Mouse (Mus musculus): ENCODE data around the gene Sgpl1.

Sgpl1 gene

DNA sequence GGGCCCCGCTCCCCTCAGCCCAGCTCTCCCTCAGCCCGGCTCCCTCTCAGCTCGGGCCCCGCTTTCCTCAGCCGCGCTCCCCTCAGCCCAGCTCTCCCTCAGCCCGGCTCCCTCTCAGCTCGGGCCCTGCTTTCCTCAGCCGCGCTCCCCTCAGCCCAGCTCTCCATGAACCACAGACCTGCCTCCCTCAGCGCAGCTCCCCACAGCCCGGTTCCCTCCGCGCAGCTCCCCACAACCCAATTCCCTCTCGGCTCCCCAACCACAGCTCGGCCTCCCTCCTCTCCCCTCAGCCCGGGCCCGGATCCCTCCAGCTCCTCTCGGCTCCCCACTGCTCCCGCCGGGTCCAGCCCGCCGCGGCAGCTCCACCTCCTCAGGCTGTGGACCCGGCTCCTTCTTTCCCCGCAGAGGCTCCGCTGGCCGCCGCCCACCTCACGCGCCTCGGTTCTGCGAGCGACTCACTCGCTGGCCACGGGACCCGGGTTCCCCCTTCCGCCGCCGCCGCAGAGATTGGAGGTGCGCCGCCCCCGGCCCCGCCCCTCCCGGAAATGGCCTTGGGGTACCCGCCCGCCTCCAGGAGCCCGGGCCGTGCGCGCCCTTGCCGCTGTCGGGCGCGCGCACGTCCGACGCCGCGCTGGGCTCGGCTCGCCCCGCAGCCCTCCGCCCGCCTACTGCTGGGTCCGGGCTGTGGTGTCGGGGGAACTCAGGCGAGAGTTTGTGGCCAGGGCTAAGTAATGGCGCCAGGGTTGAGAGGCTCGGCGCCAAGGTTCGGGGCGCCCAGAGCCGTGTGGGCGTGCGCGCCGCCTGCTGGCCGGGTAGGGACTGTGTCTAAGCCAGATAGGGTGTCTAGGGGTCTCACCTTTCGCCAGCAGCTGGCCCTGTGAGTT lies at the start of gene Sgpl1:
Gene Sgpl1 (minus strand): TSS at position 547 of the 884 bp plus-strand sequence.
- in situ Hi-C loops (cut with MboI, MseI) = no loop called here

DNA sequence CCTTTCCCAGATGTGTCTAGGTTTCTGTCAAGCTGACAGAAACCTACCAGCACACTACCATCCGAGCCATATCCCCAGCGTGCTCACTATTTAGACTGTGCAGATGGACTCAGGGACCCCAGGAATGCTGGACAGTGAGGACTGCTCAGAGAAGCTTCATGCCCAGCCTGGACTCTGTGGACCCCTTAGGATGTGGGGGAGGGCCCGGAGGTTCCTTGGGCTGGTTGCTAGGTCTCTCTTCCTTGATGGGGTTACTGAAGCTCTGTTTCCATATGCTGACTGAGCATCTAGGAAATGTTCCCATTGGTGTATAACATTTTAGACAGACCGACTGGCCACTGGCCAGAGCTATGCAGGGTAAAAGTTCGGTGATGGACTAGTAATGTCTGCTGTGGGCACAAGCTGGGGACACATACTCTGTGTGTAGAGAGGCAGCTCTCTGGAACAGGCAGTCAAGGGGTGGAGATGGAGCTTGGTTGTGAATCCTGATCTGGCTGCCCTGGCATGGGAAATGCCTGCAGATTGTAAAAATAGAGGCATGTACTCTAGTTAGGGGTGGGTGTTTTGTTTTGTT lies 48.3 kb upstream of the Sgpl1 start:
- in situ Hi-C loops (cut with MboI, MseI) = loop anchor here (5.0 kb wide), 1 partner anchor 136 kb away; no protein-coding TSS in a partner anchor

DNA sequence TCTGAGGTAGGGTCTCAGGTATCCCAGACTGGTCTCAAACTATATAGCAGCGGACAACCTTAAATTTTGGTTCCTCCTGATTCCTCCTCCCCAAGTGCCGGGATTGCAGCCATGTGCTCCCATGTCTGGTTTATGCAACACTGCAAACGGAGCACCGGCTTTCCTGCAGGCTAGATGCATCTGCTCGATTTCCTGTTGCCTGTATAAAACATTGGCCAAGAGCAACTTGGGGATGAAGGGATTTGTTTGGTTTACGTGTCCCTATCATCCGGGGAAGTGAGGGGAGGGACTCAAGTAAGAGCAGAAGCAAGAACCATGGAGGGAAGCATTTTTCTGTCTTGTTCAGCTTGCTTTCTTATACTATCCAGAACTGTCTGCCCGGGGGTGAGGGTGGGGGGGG lies 47.7 kb upstream of the Sgpl1 start:
- in situ Hi-C loops (cut with MboI, MseI) = loop anchor here (5.0 kb wide), 1 partner anchor 137 kb away; no protein-coding TSS in a partner anchor

DNA sequence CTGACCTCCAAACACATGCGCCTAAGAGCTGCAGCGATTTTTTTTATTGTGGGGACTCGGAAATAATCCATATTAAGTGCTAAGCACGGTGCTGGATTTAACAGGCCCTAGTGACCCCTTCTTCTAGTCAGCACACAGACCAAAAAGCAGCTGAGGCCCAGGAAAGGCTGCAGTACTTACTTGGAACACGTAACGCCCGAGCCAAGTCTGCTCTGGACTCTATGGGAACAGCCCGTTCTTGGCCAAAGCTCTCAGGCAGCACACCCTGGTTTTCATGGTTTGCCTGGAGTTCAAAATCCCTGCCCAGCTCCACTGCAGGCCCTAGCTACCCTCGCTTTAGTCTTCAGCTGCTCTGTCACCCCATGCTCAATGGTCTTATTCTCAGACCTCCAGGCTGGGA lies 47.1 kb upstream of the Sgpl1 start:
- in situ Hi-C loops (cut with MboI, MseI) = loop anchor here (5.0 kb wide), 1 partner anchor 138 kb away; no protein-coding TSS in a partner anchor

DNA sequence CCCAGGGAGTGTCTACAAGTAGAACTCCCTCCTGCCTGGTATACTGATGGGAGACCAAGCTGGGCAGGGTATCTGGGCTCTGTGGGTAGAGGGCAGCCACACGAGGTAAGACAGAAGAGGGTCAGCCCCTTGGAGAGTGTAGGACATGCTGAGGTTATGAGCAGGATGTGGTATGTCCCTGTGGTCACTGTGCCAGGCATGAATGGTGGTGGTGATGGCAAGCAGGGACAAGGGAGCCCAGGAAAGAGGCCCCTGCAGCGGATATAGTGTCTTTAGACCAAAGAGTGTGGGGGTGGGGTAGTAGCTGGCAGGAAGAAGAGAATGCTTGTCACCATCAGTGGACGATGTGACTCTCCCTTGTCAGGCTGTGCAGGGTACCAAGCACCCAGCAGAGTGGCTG lies 40.5 kb upstream of the Sgpl1 start:
- in situ Hi-C loops (cut with MboI, MseI) = no loop called here

DNA sequence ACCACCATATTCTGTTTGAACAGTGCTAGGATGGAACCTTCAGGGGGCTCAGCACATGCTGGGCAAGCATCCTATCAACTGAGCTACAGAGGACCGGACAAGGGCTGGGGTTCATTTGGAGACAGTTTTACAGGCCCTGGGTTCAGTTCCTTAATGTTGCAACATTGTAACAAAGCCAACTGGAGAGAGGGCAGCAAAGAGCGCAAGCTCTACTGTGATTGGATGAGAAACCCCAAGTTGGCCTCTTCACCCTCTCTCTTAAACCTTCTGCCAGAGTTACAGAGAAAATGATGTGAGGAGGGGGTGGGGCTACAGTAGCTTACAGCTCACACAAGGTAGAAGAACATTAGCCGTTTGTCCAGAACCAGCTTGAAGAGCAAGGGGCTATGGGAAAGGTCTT lies 39.5 kb upstream of the Sgpl1 start:
- in situ Hi-C loops (cut with MboI, MseI) = no loop called here

DNA sequence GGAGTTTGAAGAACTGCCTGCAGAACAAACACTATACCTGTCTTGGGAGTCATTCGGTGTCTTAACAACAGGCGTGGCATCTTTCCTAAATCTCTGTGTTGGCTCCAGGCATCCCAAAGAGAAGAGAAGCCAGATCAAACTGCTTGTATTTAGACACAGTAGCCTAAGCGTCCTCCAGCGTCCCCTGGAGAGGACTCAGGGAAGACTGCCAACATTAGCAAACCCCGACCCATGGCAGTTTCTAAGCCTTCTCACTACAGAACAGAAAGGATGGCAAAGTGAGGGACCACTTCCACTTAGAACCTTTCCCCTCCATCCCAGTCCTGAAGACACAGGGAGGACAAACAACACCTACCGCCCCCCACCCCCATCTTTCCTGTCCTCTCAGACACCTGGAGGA lies 32.4 kb upstream of the Sgpl1 start:
- in situ Hi-C loops (cut with MboI, MseI) = no loop called here

DNA sequence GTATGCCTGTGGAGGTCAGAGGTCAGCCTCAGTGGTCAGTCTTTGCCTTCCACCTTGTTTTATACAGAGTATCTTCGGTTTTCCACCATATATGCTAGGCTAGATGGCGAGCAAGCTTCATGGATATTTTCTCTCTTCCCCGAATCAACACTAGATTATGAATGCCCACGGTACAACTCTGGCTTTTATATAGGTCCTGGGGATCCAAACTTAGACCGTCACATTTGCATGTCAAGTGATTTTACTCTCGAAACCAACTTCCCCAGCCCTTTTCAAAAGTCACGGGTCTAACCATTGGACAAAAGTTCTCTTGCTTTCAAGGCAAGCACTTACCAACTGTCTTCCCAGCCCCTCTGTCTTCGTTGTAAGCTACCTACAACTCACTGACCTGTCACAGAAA lies 31.2 kb upstream of the Sgpl1 start:
- in situ Hi-C loops (cut with MboI, MseI) = no loop called here

DNA sequence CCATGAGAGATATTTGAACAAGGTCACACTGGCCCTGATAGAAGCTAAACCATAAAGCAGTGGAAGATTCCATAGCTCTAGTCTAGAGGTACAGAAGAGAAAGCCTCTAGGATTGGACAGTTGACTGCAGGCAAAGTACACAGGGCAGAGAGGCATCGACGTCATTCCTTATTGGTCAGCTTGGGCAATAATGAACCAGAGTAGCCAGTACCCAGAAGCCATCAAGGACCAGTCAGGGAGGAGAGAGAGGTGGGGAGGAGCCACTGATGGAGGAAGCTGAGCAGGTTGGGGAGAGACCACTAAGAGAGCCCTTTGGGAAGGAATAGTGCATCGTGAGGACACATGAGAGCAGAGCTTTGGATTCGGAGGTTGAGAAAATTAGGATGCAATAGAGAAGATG lies 30.2 kb upstream of the Sgpl1 start:
- in situ Hi-C loops (cut with MboI, MseI) = no loop called here

DNA sequence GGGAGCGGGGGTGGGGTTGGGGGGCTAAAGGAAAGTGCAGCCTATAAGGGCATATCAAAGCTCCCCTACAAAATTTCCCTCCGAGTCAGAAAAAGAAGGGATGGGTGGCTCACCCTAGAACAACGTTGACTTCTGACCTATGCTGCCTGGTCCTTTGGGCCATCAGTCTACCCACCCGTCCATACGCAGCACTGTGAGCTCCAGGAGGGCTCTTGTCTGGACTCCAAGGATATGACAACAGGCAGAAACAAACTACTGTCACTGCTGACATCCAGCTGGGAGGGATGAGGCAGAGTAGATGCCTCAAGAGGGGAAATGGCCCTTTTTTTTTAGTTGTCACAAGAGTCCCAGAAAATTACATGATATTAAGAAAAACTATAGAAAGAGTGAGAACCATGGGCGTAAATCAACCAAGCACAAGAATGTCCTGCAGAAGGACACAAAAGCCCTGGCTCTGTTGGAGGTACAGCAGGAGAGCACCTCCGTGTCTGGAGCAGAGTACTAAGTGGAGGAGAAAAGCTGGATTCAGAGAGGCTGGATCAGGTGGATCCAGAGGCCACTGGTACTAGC lies 28.8 kb upstream of the Sgpl1 start:
- in situ Hi-C loops (cut with MboI, MseI) = no loop called here

DNA sequence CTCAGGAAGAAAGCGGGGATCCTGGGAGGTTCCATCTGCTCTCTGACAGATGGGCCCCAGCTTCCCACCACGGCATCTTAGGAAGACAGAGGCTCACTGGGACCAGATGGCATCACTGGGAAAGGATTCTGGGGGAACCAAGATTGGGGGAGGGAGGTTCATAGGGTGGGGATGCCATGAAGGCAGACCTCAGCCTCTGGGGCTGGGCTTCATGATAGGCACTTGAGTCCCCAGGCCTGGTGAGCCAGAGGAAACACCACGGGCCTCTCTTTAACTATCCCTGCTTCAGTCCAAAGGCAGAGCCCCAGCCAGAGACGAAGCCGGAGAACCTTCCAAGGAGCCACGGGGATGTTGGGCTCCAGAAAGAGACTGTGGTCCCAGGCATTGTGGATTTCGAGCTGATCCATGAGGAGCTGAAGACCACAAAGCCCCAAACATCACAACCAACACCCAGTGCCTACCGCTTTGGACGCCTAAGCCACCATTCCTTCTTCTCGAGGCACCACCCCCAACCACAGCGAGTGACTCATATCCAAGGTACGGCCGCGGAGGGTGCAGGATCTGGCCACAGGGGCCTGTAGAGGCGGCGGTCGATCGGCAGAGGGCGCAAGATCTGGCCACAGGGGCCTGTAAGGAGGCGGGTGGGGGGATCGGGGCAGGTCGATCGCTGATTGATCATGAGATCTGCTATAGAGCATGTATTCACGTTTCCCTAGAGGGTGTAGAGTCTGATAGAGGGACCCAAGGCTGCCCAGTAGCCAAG lies 28.1 kb upstream of the Sgpl1 start:
- in situ Hi-C loops (cut with MboI, MseI) = no loop called here

DNA sequence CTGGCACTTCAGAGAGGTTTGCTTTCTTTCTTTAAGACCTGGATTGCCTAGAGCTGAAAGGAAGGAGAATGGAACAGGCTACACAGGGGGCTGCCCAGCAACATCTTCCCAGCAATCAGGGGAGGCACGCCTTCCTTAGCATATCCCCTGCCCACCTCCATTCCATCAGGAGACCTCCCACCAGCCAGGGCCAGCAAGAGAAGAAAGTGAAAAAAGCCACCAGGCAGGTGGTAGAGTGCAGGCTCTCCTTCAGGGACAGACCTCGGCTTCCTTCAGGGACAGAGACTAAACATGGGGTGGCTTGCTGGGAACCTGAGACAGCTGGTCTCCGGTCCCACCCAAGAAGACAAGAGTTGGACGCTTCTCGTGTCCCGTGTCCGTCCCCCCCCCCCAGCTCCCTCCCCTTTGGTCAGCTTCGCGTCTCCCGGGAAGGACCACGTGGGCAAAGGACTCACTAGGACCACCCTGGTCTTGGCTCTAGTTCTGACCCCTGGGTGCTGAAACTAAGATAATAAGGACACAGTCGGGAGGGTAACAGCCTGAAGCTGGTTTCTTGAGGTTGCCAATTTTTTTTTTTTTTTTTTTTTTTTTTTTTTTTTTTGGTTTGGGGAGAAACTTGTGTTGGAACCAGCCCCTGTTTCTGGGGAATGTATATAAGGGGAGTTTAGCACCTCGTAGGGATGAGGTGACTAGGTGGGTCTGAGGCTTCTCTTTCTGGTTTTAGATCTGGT lies 27.4 kb upstream of the Sgpl1 start:
- in situ Hi-C loops (cut with MboI, MseI) = no loop called here

DNA sequence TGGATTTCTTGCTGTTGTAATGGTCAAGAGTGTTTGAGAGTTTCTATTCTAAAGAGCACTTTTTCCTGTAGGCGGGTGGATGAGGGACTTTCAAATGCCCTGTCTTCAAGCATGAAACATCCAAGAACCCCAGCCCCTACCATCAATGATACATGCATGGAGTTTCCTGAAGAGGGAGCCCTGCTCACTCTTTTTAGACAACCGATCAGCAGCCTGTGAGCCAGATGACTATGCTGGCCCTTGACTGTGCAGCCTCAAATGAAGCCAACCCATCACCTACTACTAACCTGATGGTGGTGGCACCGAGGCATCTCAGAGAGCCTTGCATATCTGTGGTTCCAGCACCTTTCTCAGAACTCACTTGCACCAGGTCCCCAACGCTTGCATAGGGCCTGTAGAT lies 25.0 kb upstream of the Sgpl1 start:
- in situ Hi-C loops (cut with MboI, MseI) = no loop called here

DNA sequence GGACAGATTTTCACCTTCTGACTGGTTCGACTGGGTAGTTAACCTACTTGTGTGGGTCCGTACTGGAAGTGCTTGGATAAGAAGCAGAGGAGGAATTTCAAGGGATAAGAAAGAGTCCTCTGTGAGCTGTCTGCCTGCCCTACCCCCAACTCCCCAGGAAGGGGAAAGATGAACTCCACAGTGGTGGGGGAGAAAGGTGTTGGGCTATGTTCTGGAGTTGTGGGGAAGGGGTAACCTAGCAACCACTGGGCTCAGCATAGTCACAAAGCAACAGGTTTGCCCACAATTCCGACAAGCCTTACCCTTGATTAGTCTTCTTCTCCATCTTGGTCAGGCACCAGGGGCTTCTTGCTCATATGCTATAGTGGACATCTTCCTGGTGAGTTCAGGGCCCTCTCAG lies 24.2 kb upstream of the Sgpl1 start, which contains the start of gene Tbata:
Gene Tbata (plus strand): TSS at position 301 of the 400 bp plus-strand sequence.
- in situ Hi-C loops (cut with MboI, MseI) = no loop called here

DNA sequence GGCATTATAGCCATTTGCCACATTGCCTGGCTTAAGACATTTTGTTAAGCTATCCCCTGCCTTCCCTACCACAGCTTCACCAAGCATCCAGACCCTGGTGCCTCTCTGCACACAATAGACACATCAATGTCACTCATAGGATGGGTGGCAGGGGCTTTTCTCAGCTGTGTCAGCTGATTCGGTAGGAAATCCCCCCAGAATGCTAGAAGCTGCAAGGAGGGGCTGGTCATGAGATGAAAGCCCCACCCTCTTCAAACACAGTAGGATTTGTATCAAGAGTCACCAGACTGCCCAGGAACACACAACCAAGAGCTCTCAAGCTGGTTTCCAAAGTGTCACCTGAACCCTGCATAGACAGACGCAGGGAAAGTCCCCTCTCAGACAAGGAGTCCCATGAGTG lies 20.9 kb upstream of the Sgpl1 start:
- in situ Hi-C loops (cut with MboI, MseI) = no loop called here

DNA sequence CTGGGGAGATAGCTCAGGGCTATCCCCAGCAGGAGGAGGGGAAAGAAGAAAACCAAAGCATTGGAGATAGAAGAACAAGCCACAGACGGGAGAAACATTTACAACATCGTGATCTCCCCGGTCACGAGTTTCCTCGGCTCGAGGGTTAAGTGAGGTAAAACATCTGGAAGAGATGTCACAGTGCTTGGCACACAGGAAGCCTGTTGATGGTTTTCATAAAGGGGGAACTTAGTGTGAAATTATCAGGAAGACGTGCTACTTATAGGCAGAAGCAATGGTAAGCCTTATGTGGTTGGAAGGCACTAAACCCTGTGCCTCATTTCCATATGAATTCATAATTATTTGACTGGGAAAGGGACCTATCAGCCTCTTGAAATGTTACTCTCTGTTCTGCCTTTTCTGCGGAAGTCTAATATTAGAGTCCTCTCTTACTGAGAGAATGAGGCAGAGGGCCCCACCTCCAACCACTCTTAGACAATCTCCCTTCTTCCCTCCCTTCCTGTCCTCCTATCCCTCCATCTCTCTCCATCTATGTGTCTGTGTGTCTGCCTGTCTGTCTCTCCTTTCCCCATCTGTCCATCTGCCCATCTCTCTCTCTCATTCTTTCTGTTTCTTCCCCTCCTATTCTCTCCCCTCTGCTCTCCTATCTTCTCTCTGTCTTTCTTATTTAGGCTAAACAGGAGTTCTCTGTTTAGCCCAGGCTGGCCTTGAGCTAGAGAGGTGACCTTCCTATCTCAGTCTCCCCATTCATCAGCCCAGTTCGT lies 20.0 kb upstream of the Sgpl1 start:
- in situ Hi-C loops (cut with MboI, MseI) = no loop called here

DNA sequence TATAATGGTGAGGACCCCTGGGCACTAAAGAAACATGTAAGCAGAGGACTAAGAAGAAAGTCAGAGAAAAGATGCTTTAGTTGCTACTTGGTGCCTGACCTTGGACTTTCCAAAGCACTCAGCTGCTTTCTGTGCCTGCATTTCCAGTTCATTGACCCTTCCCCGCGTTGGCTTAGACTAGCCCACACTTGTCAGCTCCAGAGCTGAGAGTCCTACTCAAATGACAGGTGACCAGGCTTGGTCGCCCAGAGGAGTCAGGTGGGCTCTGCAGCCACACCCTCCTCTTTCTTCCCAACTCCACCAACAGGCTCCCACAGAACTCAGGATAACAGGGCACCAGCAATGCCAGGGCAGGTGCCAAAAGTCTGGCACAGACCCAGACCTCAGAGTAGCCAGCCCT lies 14.9 kb upstream of the Sgpl1 start:
- in situ Hi-C loops (cut with MboI, MseI) = no loop called here

DNA sequence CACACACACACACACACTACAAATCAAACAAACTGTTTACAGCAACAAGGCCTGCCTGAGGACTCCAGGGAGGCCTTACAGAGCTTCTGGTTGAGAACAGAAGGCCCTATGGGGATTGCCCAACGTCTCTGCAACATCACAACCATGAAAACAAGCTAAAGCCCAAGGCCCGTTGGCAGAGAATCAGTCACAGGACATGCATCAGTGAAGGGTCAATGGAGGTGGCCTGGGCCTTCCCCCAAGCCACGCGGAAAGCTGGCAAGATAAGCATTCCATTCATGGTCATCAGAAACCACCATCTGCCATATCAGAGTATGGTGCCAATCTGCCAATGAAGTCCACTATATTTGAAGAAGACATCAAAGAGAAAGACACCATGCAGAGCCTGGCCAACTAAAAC lies 13.2 kb upstream of the Sgpl1 start:
- in situ Hi-C loops (cut with MboI, MseI) = no loop called here

DNA sequence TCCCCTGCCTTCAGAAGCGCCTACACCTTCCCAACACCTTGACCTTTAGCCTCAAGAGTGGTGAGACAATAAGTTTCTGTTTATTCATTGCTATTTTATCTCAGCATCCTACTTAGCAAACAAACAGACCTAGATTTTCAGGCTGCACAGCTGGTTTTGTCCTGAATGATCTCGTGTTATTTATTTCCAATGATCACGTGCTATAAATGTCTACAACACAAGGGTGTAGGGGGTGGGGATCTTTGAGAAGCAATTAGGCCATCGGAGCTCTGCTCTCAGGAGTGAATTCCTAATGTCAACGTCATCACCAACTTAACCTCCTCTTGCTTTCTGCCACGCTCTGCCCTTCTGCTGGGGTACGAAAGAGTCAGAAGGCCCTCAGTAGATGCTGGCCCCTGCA lies 12.6 kb upstream of the Sgpl1 start:
- in situ Hi-C loops (cut with MboI, MseI) = no loop called here

DNA sequence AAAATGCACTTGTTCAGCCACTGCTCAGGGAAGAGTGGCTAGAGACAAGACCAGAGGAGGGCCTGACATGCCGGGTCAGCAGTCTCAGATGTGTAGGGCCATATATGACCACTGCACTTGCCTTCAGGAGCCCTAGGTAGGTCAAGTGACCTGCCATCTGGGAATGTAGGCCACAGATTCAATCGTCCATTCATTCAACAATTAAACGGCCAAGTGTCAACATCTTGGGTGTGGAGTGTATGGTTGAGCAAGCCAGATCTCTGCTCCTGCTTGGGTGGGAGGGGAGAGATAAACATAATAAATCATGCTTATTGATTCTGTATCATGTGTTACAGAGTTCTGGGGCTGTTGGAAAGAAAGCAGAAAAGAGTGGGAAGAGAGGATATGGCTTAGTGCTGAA lies 11.1 kb upstream of the Sgpl1 start:
- in situ Hi-C loops (cut with MboI, MseI) = no loop called here

DNA sequence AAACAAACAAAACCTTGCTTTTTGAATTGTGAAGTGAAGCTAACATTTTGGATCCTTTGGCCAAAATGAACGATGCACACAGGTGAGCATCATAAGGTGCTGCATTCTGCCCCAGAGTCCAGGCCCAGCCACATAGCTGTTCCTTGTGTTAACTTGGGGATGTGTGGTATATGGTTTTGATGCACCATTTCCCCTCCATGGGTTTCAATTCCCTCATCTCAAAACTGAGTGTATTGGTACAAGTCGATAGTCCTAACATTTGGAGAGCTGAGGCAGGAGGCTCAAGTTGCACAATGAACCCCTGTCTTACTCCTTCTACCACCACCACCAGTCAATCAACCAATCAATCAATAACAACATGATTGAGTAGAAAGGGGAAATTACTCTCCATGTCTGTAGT lies 8.9 kb upstream of the Sgpl1 start:
- in situ Hi-C loops (cut with MboI, MseI) = no loop called here

All from T-helper 1 cell (primary cell).